Mouse (Mus musculus): ENCODE measurements around the gene Wfs1.
A peak's percentile ranks its signal among the peaks of the same experiment; 100 is the strongest.
"Not testable (repeated sequence)": the region's sequence is repeated elsewhere in the genome, so short reads cannot be mapped to it uniquely, and the experiment has no call there.

Gene Wfs1

DNA sequence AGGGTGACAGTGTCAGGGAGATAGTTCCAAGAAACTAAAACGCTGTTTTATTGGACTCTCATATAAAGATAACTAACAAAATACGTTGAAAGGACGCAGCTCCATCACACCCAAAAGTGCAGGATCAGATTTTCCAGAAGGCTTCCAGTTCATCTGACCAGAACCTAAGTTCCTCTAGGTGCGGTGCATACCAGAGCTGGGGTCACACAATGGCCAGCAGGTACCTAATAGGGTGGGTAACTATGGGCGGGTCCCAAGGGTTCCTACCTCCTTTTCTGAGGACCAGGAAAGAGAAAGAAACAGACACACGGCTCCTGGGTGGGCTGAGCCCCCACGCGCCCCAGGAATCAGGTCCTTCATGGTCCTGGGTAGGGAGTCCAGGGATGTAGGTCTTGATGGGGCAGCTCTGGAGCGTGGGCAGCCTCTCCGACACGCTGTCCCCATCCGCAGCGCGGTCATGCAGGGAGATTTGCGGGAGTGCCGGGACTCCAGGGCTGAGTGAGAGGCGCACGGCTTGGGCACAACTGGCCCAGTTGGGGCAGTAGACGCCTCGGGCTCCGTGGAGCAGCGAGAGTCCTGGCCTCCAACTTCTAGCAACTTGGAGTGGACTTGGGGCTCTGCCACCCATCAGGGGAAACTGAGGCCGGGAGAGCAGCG is 753 bp downstream of the Wfs1 start:
- no peak for DNase-seq (ENCODE audit: low read depth, low spot score)

DNA sequence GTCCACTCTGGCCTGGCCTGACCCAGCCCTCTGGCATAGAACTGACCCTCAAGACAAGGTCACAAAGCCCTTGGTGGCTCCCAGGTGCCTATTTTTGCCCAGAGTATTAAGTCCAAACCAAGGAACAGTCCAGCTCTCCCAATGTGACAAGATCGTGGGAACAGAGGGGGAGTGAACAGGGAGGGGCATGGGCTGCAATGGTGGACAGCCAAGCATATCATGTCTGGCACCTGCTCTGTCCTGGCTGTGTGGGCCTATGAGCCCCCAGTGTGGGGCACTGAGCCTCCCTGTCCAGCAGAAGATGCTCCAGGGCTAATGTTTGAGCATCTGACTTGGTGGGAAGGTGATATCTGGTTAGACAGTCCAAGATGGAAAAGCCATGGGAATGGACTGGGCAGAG is 2.4 kb downstream of the Wfs1 start:
- DNase-seq (ENCODE audit: low read depth, low spot score) = no peak

DNA sequence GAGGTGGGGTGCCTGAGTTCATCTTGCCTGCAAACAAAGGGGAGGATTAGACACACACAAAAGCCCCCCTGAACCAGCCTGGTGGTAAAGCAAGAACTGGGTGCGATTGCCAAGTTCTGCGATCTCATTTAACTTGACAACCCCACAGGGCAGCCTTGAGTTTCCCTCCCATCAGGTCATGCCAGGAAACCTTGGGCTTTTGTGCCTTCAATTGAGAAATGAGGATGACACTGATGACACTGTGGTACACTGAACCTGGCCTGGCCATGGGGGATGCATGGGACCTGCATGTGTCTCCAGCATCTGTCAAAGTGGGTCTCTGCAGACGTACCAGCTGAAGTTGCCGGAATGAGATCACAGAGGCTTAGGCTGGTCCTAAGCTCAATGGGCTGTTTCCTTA is 6.7 kb downstream of the Wfs1 start:
- DNase-seq (ENCODE audit: low read depth, low spot score) = no peak

DNA sequence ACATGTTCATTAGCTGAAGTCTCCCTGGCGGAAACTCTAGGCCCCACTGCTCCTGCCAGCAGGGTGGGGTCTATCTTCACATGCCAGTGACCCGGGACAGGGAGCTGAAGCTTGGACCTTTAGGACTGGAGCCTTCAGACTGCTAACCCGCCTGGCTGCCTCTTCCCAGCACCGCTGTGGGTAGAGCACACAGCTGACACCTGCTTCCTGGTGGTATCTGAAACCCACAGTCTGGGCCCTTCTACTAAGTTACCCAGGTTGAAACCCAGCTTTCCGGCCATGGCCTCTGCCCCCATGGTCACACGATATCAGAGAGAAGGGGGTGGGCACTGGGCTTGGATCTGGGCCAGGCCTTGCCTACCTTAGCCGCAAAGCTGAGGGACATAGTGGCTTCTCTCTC is 9.4 kb downstream of the Wfs1 start:
- DNase-seq (ENCODE audit: low read depth, low spot score) = no peak

DNA sequence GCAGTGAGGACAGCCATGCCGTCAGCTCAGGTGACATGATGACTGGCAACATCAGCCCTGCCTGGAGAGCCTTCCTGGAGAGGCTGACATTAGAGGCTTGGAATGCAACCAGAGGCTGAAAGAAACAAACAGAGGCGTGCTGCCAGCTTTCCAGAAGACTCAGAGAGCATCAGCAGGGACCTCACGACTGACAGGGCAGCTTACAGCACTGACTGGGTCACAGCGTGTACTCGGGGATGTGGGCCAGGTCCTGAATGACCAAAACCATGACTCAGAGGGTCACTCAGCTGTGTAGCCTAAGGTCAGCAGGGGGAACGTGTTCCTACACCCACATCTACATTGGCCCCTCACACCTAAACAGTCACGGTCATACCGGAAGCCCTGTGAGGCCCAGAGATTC is 10.0 kb downstream of the Wfs1 start:
- DNase-seq (ENCODE audit: low read depth, low spot score) = no peak

DNA sequence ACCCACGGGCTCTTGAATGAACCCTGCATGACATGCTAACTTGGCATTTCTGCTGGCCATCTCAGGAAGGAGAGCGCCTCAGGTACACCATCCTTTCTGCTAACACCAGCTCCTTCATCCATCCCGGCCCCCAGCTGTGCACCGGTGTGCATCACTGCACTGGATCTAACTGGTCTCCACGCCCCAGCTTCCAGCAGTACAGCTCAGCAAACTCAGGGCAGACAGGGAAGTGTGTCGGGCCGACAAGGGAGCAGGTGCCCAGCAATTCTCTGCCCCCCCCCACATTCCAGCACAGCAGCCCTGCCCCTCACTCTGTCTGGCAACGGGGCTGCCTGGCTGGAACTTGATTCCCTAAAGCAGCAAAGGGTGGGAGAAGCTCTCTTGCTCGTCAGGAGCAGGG is 11.2 kb downstream of the Wfs1 start:
- no peak for DNase-seq (ENCODE audit: low read depth, low spot score)

DNA sequence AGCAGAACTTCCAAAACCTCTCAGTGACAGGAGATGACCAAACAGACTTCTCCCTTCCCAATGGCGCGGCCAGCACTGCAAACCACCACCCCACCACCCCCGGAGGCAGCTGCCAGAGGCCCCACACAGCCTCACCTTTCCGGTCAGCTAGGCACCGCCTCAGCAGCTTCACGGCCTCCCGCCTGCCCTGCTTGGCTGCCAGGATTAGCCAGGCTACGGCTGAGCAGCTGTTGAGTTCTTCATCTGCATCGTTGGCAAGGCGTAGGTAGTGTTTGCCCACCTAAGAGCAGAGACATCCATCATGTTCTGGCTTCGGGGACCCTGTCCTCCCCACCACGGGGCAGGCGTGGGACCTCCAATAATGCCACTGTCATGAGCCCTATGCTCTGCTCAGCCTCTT is 13.7 kb downstream of the Wfs1 start:
- DNase-seq (ENCODE audit: low read depth, low spot score) = no peak

DNA sequence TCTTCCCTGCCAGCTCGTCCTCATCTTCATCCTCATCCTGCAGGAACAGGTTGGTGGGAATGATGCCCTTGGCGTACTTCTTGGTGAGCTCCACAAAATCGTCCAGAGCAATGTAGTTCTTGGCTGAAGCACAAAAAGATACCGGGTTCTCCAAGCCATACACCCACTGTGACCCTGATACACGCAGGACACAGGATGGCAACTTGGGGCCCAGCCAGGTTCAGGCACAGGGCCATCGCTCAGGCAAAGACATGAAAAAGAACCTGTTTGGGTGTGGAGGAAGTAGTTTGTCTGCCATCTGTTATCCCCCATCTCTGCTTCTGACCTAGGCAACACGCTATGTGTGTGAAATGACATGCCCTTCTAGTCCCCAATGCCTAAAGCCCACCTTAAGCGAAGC is 17.4 kb downstream of the Wfs1 start:
- no peak for DNase-seq (ENCODE audit: low read depth, low spot score)

DNA sequence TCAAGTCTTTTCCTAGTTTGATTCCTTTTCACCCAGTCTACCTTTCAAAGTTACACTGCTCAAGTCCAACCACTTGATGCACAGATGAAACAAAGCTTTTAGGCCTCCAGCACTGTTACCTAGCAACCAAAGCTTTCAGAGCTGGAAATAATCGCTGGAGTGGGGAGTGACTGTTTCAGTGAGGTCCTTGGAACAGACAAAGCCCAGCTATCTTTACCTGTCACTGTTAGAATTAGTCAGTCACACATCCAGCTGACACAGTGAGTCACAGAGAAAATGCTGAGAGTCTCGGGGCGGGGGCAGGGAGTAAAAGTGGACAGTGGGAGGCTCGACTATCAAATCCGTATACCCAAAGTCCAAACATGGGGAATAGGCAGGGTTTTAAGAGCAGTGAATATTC is 28.5 kb downstream of the Wfs1 start:
- peak; percentile 73 for DNase-seq (ENCODE audit: low read depth, low spot score)

DNA sequence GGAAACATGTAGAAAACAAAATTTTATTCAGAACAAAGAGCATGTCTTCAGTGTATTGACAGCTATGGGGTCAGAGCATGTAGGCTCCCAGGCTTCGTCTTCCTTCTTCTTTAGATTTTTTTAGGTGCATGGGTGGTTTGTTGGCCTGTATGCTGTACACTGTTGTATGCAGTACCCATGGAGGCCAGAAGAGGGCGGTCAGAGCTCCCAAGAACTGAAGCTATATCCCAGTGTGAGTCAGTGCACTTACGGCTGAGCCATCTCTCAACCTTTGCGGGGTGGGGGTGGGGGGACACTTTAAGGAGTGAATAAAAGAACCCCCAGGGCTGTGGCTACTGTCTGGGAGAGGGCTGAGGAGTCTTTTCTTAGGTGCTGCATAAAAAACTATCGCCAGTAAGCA is 30.2 kb downstream of the Wfs1 start:
- DNase-seq (ENCODE audit: low read depth, low spot score) = peak; percentile 40

DNA sequence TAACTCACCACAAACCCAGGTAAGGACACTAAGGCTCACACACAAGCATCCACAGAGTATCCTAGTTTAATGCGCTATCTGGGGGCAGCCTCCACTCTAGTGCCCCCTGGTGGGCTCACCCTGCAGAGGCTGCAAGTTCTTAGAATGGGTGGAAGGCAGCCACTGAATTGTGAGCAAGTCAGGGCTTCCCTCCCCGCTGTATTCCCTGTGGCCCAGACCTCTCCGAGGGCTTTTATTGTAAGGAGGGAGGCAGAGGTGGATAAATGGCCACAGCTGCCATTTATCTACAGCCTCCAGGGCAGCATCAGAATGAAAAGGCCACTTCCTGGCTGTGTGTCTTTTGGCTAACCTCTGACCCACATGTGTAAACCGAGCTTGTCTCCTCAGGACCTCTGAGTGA is 33.6 kb downstream of the Wfs1 start:
- DNase-seq (ENCODE audit: low read depth, low spot score) = no peak

DNA sequence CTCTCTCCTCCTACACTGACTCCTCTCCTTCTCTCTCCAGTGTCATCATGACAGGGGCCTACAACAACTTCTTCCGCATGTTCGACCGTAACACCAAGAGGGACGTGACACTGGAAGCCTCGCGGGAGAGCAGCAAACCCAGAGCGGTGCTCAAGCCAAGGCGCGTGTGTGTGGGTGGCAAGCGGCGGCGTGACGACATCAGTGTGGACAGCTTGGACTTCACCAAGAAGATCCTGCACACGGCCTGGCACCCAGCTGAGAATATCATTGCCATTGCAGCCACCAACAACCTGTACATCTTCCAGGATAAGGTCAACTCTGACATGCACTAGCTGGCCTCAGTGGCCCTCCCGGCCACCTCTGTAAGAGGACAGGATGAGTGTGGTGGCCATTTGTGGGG is 36.7 kb downstream of the Wfs1 start:
- DNase-seq (ENCODE audit: low read depth, low spot score) = no peak

DNA sequence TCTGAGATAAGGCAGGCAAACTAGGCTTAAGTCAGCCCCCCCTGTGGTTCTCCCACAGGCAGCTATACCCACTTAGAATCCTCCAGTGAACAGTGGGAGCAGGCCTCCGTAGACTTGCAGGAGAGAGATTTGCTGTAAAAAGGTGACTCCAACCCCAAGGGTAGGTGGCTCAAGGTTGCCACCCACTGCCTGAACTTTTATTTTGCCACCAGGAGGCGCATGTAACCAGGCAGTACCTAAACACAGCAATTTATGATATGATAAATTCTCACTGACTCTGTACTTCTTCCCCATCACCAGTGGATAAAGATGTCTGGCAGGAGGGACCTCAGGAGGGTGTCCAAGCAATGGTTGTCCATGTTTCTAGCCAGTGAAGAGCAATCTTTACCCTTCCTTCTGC is 38.1 kb downstream of the Wfs1 start:
- DNase-seq (ENCODE audit: low read depth, low spot score) = no peak

DNA sequence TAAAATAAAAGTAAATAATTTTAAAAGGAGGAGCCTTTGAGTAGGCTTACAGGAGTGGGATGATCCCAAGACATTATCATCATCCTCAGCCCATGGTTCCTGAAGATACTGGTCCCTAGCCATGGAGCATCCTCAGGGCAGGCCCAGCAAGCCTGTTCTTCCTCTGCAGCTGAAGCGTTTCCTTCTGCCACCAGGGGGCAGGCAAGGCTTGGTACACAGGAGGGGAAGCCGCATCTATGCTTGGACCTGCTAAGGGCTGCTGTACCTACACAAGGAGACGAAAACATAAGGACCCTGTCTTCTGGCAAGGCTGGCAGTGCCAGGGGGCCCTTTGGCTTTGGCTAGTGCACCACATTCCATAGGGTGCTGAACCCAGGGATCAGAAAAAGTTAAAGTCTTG is 40.2 kb downstream of the Wfs1 start:
- DNase-seq (ENCODE audit: low read depth, low spot score) = peak; percentile 49

DNA sequence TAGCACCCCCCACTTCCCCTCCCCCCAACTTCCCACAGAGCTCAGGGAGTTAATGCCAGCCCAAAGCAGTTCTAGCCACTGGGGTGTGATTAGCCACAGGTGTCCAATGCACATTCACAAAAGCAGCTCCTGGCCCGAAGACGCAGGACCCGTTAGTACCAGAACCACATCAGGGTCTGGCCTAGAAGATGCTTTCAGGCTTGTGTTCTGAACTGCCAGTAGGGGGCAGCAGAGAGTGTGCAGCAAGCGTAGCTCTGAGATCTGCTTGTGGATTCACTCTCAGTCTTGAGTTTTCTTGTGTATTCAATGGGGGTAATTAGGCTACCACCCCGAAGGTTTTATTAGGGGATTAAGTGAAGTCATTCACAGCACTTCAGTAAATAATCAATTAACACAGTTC is 42.6 kb downstream of the Wfs1 start:
- peak; percentile 69 for DNase-seq (ENCODE audit: low read depth, low spot score)

DNA sequence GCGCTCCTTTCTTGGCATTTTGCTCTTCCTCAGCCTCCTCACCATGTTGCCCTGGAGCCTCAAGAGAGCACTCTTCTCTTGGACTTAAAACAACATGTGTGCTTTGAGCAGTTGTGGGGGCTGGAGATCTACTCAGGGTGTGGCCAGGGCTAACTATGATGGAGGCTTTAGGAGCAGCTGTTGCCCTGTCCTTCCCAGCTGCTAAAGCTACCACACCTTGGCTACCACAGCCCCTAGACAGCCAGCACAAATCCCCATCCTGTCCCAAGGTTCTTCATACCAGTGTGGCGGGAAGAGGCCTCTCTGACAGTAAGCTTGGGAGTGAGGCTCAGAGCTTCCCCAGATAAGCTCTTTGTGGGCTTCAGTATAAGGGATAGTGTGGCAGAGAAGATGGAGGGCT is 43.3 kb downstream of the Wfs1 start:
- DNase-seq (ENCODE audit: low read depth, low spot score) = no peak

DNA sequence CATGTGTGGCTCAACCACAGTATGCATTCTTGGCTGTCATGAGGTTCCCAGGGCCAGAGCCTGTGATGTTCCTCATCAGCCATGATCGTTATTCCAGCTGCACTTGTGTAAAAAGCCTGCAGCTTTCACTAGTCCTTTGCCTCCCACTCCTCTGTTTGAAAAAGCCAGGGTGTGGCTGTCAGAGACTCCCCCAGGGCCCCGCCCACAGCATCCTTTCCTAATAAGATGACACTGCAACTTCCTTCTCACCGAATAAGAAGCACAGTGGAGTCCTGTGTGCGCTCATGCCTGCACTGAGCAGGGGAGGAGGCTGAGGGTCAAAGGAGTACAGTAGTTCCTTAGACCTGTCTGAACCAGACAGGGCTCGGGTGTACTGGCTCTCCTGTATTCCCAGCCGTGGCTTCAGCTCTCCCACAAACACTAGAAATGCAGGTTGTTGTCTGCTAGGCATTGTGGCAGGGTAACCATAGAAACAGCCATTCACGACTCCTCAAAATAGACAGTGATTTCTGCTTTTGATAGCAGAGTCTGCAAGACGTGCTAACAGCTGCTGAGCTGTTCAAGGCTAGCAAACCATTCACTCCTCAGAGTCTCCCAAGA is 43.8 kb downstream of the Wfs1 start:
- peak; percentile 93 for DNase-seq (ENCODE audit: low read depth, low spot score)

DNA sequence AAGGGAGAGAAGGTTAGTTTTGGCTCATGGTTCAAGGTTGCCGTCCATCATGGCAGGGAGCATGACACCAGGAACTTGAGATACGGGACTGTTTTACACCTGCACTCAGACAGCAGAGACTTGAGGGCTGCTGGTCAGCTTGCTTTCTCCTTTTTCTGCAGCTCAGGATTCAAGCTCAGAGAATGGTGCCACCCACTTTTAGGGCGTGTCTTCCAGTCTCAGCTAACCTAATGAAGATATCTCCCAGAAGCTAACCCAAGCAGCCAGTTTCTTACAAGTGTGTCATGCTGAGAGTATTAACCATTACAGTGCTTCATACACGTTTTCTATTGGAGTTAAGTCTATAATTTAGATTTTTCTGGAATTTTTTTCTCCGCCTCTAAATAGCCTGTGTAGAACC is 44.5 kb downstream of the Wfs1 start:
- no peak for DNase-seq (ENCODE audit: low read depth, low spot score)

DNA sequence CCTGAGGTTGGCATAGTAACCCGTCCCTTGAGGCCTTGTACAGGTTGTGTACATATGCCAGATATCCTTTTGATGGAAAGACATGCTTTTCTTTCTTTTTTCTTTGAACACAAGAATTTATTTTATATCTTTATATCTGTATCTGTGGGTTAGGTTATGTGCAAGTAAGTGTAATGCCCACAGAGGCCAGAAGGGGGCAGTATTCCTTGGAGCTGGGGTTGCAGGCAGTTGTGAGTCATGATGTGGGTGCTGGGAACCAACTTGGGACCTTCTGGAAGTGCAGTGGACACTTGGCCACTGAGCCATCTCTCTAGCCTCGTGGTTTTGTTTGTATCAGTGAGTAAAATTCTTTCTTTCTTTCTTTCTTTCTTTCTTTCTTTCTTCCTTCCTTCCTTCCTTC is 46.6 kb downstream of the Wfs1 start:
- no peak for DNase-seq (ENCODE audit: low read depth, low spot score)

DNA sequence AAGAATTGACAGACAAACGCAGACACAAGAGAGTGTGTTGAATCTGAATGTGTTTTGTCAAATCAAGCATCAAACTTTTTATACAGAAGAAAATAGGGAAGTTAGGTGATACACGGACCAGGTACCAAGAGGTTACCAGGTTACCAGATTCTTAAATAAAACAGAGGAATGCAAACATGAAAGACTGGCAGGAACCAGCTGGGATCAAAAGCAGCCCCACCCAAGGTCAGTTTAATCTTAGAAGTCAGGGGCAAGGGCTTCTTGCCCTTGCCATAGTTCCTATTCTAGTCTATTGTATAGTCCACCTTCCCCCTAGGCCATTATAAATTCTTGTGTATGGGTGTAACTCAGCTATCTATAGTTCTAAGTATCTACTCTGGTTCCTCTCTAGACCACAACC is 50.0 kb downstream of the Wfs1 start:
- DNase-seq (ENCODE audit: low read depth, low spot score) = not testable (repeated sequence)

DNA sequence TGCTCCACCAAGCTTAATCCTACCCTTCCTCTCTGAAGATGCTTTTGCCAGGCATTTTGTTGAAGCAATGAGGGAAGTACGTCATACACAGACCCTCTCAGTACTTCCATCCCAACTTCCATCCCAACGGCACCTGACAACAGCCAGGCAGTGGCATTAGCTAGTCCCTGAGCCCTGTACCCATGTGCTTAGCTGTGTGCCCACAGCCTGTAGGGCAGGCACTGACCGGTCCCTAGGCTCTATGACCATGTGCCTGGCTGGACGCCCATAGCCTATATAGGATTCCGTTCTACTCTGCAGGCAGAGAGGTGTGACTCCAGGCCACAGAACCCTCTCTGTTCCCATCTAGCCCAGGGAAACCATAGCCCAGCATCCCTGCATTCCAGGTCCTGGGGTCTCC is 51.0 kb downstream of the Wfs1 start:
- no peak for DNase-seq (ENCODE audit: low read depth, low spot score)

DNA sequence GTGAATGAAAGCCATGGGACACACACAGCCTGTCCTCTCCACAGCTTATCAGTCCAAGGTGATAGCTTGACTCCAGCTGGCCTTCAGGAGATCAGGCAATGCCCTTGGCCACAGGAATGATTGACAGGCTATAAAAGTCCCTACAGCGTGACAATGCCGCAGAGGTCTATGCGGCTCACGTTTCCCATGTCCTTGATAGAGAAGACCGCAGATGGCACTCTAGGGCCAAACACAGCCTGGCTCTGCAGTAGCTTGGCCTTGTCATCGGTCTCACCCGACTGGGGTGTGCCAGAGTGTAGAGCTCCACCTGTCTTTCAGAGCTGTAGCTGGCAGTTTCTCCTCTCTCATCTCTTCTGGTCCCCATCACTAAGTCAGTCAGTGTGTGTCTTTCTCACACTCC is 52.5 kb downstream of the Wfs1 start:
- DNase-seq (ENCODE audit: low read depth, low spot score) = no peak

DNA sequence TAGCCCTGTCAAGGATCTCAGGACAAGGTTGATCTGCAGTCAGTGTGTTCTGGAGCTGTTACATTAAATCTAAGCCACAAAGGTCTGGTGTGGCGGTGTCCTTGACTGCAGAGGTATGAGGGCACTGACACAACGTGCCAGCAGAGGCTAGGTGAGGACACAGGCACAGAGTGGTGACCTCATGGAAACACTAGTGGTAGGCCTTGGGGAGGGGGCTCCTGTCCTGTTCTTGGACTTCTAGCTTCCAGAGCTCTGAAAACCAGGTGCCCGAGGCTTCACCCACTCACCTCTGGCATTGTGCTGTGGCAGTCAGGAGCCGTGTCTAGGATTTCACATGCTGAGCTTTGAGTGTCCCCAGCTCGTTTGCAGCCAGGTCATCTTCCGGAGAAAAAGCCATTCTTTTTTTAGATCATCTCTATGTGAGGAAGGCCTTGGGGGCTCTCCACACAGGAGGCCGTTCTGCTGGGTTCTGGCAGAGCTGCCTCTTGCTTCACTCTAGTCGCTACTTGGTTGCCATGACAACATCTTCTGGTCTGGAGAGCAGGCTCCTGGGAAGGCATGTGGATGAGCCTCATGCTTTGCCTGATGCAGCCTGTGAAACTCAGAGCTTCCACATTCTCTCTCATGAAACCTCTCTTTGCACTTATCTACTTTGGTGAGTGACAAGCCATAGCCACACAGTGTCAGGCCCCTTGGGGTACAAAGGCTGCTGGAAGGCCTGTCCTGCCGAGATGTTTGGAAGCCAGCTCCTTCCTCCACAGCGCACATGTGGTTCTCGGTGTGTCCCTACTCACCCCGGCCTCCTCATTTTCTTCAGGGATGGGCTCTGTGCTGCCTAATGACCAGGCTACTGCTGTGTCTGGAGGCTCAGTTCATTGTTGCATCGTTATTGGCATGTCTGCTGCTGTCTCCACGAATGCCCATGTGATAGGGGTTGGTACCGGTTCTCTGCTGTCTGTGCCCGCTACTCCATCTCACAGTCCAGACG is 53.2 kb downstream of the Wfs1 start:
- peak; percentile 75 for DNase-seq (ENCODE audit: low read depth, low spot score)

Measured in telencephalon, adult 2 months (tissue).